Mouse (Mus musculus) thymus, postnatal 25 days (tissue): ENCODE measurements around the gene Hist2h2aa2.

ENCODE experiments used
- DNase-seq: peaks from one replicate; pipeline ENCODE4 v3.0.0; 2022

The Hist2h2aa2 gene

GRCm38 (mm10) chr3:96195616-96196313 is 44.3 kb downstream of the Hist2h2aa2 start:
- DNase-seq = no peak

GRCm38 (mm10) chr3:96194966-96195365 is 45.1 kb downstream of the Hist2h2aa2 start:
- DNase-seq = no peak

- DNase-seq = no peak
These were observed 47.1 kb downstream of the Hist2h2aa2 start for GRCm38 (mm10) chr3:96192977-96193376.
